Mouse (Mus musculus) lung, postnatal 36 days (tissue): ENCODE measurements around the gene Clmp.
"Not testable (repeated sequence)": the region's sequence is repeated elsewhere in the genome, so short reads cannot be mapped to it uniquely, and the experiment has no call there.

Source experiments
- DNase-seq: peaks from one replicate; pipeline ENCODE4 v3.0.0; 2022; ENCODE audit warnings: mixed read lengths

Gene Clmp

GRCm38 (mm10) chr9:40780892-40781725, 95.3 kb downstream of the Clmp start:
- DNase-seq: no peak

- DNase-seq: peak; percentile 80
Measured at GRCm38 (mm10) chr9:40781726-40782581, 96.2 kb downstream of the Clmp start.

- DNase-seq: peak; percentile 96
Measured at GRCm38 (mm10) chr9:40783641-40784373, 98.0 kb downstream of the Clmp start.

GRCm38 (mm10) chr9:40784374-40784967, 98.7 kb downstream of the Clmp start:
- no peak for DNase-seq

GRCm38 (mm10) chr9:40785452-40785851, 99.7 kb downstream of the Clmp start:
- DNase-seq: no peak

- not testable (repeated sequence) for DNase-seq
Measured at GRCm38 (mm10) chr9:40786820-40787219, 101.1 kb downstream of the Clmp start.

GRCm38 (mm10) chr9:40791864-40792633, 106.3 kb downstream of the Clmp start:
- no peak for DNase-seq

- no peak for DNase-seq
Measured at GRCm38 (mm10) chr9:40793581-40793980, 107.8 kb downstream of the Clmp start.

GRCm38 (mm10) chr9:40794251-40794650, 108.5 kb downstream of the Clmp start:
- DNase-seq: no peak

GRCm38 (mm10) chr9:40794926-40795325, 109.2 kb downstream of the Clmp start:
- DNase-seq: no peak

GRCm38 (mm10) chr9:40795562-40795961, 109.8 kb downstream of the Clmp start:
- DNase-seq: no peak

GRCm38 (mm10) chr9:40796054-40796453, 110.3 kb downstream of the Clmp start:
- DNase-seq: no peak

- DNase-seq: no peak
Measured at GRCm38 (mm10) chr9:40798247-40798960, 112.6 kb downstream of the Clmp start.

GRCm38 (mm10) chr9:40799112-40799511, 113.3 kb downstream of the Clmp start:
- DNase-seq: no peak

GRCm38 (mm10) chr9:40799837-40800501, 114.2 kb downstream of the Clmp start:
- peak; percentile 91 for DNase-seq

GRCm38 (mm10) chr9:40800675-40801612, 115.2 kb downstream of the Clmp start, which contains the start of gene Hspa8:
Gene Hspa8, plus strand, starts transcription at chr9:40800984.
- DNase-seq: peak; percentile 100

GRCm38 (mm10) chr9:40801614-40802532, 116.1 kb downstream of the Clmp start:
- peak; percentile 56 for DNase-seq

GRCm38 (mm10) chr9:40802533-40802875, 116.7 kb downstream of the Clmp start:
- not testable (repeated sequence) for DNase-seq
